Mouse (Mus musculus) small intestine, adult 2 months (tissue): Measurements from ENCODE around the gene Tssk3.

ENCODE experiments used
- CTCF ChIP-seq: fragments of 200-500 bp; IDR thresholded peaks from 2 replicates; pipeline ENCODE4 v1.5.1; 2012; ENCODE audit warnings: low read depth, mild to moderate bottlenecking, control low read depth, inconsistent platforms, low read length, moderate library complexity, mixed read lengths; ENCODE audit not compliant: insufficient replicate concordance, insufficient read length; ENCODE audit errors: extremely low read depth
- POLR2A ChIP-seq: fragments of 200-500 bp; IDR thresholded peaks from 2 replicates; pipeline ENCODE4 v1.6.1; 2012; ENCODE audit warnings: low read depth, mild to moderate bottlenecking, control low read depth, inconsistent platforms, low read length, moderate library complexity

DNA sequence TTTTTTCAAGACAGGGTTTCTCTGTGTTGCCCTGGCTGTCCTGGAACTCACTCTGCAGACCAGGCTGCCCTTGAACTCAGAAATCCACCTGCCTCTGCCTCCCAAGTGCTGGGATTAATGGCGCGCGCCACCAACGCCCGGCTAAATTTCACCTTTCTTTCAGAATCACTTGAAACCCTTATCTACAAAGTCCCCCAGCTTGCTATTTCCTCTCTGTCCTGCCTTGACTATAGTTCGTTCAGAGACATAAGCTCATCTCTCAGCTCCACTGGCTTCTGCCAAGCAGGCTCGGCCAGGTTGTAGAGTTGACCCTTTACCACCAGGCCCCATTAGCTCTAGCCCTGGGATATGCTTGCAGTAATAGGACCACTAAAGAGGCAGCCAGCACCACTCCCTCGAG, 43.5 kb downstream of the Tssk3 start:
- no peak for TF ChIP-seq CTCF
- TF ChIP-seq POLR2A = no peak
